Mouse (Mus musculus) thymus, postnatal 36 days (tissue): ENCODE data around the gene Ctns.
A peak's percentile ranks its signal among the peaks of the same experiment; 100 is the strongest.

Source experiments
- DNase-seq, 2 experiments: peaks; one replicate each; pipeline ENCODE4 v3.0.0; 2022; ENCODE audit warnings: mixed read lengths in 2 of 2

The Ctns gene

GRCm38 (mm10) chr11:73137591-73138501 is 61.0 kb downstream of the Ctns start, which contains the start of gene Haspin:
TSS of gene Haspin (minus strand) at chr11:73138294.
- DNase-seq = peak; percentile 92 to 93

GRCm38 (mm10) chr11:73137116-73137515 is 61.7 kb downstream of the Ctns start:
- peak in 1 of 2 experiments; percentile 20 for DNase-seq

GRCm38 (mm10) chr11:73136587-73136986 is 62.3 kb downstream of the Ctns start:
- DNase-seq = no peak

GRCm38 (mm10) chr11:73134222-73134621 is 64.6 kb downstream of the Ctns start:
- no peak for DNase-seq
